Mouse (Mus musculus): ENCODE results near the gene Ppp2r2d. TPM values are rescaled to one million over a fixed set of nuclear protein-coding genes. Genes with fewer than 3 reads are reported as not detected.

Ppp2r2d gene
- polyA plus RNA-seq, 1 experiment from 2014 or later: 22.7 TPM

DNA sequence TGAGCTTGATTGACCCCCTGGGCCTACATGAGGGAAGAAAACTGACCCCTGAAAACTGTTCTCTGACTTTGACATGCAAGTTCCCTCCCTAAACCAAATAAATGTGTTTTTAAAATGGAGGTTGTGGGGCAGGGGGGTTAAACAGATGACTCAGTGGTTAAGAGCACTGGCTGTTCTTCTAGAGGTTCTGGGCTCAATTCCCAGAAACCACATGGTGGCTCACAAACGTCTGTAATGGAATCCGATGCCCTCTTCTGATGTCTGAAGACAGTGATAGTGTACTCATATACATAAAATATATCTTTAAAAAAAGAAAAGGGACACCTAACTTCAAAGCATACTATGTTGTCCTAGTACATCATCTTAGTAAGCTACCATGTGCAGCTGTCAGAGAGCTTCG, 29.2 kb downstream of the Ppp2r2d start:
- ATAC-seq (replicated peaks; ENCODE audit: extremely low read depth, insufficient read depth, low FRiP score): no peak
- H3K9ac ChIP-seq (ENCODE audit: low read length): no peak overlapping the region
- WGBS: 59% methylated on average over 3 of the region's 3 CpGs

DNA sequence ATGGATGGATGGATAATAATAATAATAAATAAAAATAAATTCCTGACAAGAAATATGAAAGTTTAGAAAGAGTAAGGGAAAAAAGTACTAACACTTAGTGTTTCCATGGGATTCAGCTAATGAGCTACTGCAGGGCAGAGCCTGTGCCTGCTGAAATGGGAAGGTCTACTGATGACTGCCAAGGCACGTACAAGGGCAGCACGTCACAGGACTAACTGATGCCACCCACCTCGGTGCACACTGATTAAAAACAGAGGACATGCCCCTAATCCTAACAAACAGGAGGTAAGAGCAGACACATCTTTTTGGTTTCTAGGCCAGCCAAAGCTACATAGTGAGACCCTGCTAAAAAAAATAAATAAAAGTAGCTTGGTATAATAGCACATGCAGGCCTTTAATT, 37.8 kb downstream of the Ppp2r2d start:
- Histone ChIP-seq H3K27ac (ENCODE audit: low read length) (no peak overlapping the region), H3K9ac (ENCODE audit: low read length) (no peak overlapping the region), H3K27me3 (ENCODE audit: control insufficient read depth, insufficient read depth, low read length) (no peaks in the 10 kb centered on the region), H3K4me2 (ENCODE audit: low read depth, low read length) (no peak overlapping the region), H3K4me1 (ENCODE audit: control insufficient read depth, insufficient read depth, low read length) (no peaks in the 10 kb centered on the region), H3K4me3 (ENCODE audit: low read length) (no peak overlapping the region), H3K9me3 (replicated peaks; ENCODE audit: control insufficient read depth, low read length) (no peaks in the 10 kb centered on the region), H3K36me3 (ENCODE audit: control insufficient read depth, insufficient read depth) (peaks cover 29% of the 10 kb centered on the region)
- WGBS: 90% methylated on average over 3 of the region's 3 CpGs
- no peak for ATAC-seq (replicated peaks; ENCODE audit: extremely low read depth, insufficient read depth, low FRiP score)

More for the DNA sequence above, 29.2 kb downstream of the Ppp2r2d start:
- Histone ChIP-seq H3K36me3 (ENCODE audit: control insufficient read depth, insufficient read depth) (peaks cover 48% of the 10 kb centered on the region), H3K27ac (ENCODE audit: low read length) (no peak overlapping the region), H3K4me3 (ENCODE audit: low read length) (no peak overlapping the region), H3K27me3 (ENCODE audit: control insufficient read depth, insufficient read depth, low read length) (no peaks in the 10 kb centered on the region), H3K4me2 (ENCODE audit: low read depth, low read length) (no peak overlapping the region), H3K9me3 (replicated peaks; ENCODE audit: control insufficient read depth, low read length) (no peaks in the 10 kb centered on the region), H3K4me1 (ENCODE audit: control insufficient read depth, insufficient read depth, low read length) (no peaks in the 10 kb centered on the region)

DNA sequence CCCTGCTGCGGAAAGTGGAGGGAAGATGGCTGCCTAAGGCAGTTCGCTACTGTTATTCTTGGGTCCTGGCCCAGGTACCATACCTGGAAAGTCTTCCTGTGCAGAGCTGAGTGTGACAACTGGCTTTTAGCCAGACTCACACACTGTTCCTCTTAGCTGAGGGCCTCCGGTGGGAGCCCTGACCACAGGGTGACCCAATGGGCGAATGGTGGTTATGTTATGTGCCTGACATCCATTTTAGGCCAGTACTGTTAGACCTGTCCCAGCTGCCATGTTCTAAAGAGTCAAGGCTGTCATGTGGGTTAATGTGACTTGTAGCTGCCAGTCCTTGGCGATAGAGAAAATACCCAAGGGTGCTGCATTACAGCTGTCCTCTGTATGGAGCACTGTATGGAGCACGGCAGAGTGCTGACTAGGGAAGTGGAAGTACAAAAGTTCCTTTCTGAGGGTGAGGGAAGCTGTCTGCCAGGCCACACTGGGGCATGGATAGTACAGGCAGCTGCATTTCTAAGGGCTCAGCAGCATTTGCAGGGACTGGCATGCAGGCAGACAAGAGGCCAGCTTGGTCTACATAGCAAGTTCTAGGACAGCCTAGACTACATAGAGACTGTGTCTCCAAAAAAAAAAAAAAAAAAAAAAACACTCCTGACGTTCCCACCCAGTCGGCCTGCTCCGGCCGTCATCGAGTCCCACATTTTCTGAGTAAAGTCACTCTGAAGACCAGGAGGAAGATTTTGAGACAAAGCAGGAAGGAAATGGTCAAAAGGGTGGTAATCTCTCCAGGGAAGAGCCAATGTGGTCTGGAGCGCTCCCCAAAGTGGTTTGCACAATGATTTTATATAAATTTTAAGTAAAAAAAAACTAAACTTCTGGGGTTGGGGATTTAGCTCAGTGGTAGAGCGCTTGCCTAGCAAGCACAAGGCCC, 39.7 kb downstream of the Ppp2r2d start:
- Histone ChIP-seq H3K4me1 (ENCODE audit: control insufficient read depth, insufficient read depth, low read length) (no peaks in the 10 kb centered on the region), H3K9ac (ENCODE audit: low read length) (no peak overlapping the region), H3K27me3 (ENCODE audit: control insufficient read depth, insufficient read depth, low read length) (no peaks in the 10 kb centered on the region), H3K4me3 (ENCODE audit: low read length) (no peak overlapping the region), H3K36me3 (ENCODE audit: control insufficient read depth, insufficient read depth) (peaks cover 23% of the 10 kb centered on the region), H3K9me3 (replicated peaks; ENCODE audit: control insufficient read depth, low read length) (no peaks in the 10 kb centered on the region), H3K4me2 (ENCODE audit: low read depth, low read length) (no peak overlapping the region), H3K27ac (ENCODE audit: low read length) (no peak overlapping the region)
- ATAC-seq (replicated peaks; ENCODE audit: extremely low read depth, insufficient read depth, low FRiP score): no peak
- WGBS: 77% methylated on average over 13 of the region's 13 CpGs

DNA sequence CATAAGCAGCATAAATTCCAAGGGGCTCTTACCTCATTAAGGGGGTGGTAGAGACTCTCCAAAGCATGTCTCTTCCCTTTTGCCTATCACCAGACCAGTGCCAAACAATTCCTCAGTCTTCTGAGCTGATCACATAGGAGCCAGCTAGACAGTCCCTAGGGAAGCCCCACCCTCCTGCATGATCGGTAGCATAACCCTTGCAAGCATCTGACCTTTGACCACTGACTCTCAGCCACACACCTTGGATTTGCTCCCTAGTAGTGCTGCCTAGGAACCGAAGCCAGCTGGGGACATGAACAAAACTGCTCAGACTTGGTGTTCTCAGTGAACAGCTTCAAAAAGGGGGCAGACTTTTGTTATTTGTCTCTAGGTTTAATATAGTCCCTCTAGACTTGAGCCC, 52.2 kb downstream of the Ppp2r2d start:
- Histone ChIP-seq H3K9me3 (replicated peaks; ENCODE audit: control insufficient read depth, low read length) (no peaks in the 10 kb centered on the region), H3K4me2 (ENCODE audit: low read depth, low read length) (no peak overlapping the region), H3K9ac (ENCODE audit: low read length) (no peak overlapping the region), H3K36me3 (ENCODE audit: control insufficient read depth, insufficient read depth) (peaks cover 29% of the 10 kb centered on the region), H3K27me3 (ENCODE audit: control insufficient read depth, insufficient read depth, low read length) (no peaks in the 10 kb centered on the region), H3K4me1 (ENCODE audit: control insufficient read depth, insufficient read depth, low read length) (0 out of 2 replicates have a peak, but pooled peaks cover under 1% of the 10 kb centered on the region), H3K4me3 (ENCODE audit: low read length) (no peak overlapping the region), H3K27ac (ENCODE audit: low read length) (no peak overlapping the region)
- no peak for ATAC-seq (replicated peaks; ENCODE audit: extremely low read depth, insufficient read depth, low FRiP score)
- 58% methylated on average over 2 of the region's 2 CpGs for WGBS

DNA sequence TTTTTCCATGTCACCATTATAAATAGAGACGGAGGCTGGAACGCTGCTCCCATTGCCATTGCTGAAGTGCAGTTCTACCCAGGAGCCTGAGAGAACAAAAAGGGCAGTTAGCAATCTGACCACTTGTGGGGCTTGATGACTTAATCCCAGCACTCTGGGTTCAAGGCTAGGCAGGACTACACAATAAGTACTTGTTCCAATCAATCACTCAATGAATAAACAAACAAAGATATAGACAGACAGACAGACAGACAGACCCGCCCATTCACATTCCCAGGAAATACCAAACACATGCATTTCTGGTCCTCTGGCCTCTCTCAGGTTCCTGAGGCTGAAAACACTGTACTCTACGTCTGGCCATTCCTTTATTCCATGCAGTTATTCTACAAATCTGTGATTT, 52.9 kb downstream of the Ppp2r2d start:
- H3K9ac ChIP-seq (ENCODE audit: low read length): no peak overlapping the region
- no peak overlapping the region for H3K27ac ChIP-seq (ENCODE audit: low read length)
- H3K4me3 ChIP-seq (ENCODE audit: low read length): no peak overlapping the region
- H3K4me1 ChIP-seq (ENCODE audit: control insufficient read depth, insufficient read depth, low read length): peaks cover 4% of the 10 kb centered on the region; the same call in 1 of the 2 replicates
- H3K4me2 ChIP-seq (ENCODE audit: low read depth, low read length): no peak overlapping the region
- H3K27me3 ChIP-seq (ENCODE audit: control insufficient read depth, insufficient read depth, low read length): no peaks in the 10 kb centered on the region
- peaks cover 24% of the 10 kb centered on the region for H3K36me3 ChIP-seq (ENCODE audit: control insufficient read depth, insufficient read depth)
- WGBS: 78% methylated on average over 4 of the region's 4 CpGs
- H3K9me3 ChIP-seq (replicated peaks; ENCODE audit: control insufficient read depth, low read length): no peaks in the 10 kb centered on the region
- ATAC-seq (replicated peaks; ENCODE audit: extremely low read depth, insufficient read depth, low FRiP score): no peak

DNA sequence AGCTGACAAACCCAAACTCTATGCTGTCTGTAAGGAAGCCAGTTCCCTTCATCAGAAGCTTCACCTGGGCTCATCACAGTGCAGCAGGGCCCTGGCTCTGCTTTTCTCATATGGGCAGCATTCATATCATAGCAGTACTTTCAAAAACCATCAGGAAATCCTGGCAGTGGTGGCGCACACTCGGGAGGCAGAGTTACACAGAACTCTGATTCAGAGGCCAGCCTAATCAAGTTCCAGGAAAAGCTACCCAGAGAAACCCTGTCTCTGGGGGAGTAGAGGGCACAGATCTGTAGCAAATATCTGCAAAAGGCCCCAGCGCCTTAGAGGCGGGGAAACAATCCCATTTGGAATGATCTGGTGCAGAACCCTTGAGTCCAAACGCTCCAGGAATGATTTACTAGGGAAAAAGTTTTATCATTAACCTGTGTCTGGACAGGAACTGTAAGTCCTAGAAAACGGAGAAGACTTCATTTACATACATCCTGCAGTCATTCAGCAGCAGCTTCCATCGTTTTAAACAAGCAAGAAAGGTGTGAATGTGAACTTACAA, 58.1 kb downstream of the Ppp2r2d start:
- 0 out of 2 replicates have a peak overlapping the region, but pooled peaks have one; percentile 20 for H3K9ac ChIP-seq (ENCODE audit: low read length)
- H3K9me3 ChIP-seq (replicated peaks; ENCODE audit: control insufficient read depth, low read length): no peaks in the 10 kb centered on the region
- 53% methylated on average over 7 of the region's 7 CpGs for WGBS

DNA sequence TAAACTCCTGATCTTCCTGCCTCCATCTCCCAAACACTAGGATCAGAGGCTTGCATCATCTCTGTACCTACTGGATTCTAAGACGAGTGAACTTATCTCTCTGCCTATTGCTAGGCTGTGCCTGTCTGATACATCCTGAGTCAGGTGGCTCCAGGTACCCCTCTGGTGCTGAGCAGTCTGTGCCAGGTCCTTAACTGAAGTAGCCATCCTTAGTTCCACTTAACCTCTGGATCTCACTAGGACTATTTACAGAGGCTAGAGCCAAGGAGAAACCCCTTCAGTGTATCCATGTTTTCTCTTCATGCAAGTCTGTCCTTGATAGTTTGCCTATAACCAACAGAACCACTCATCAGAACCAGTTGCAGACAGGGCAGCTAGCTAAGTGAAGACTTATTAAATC, 60.6 kb downstream of the Ppp2r2d start:
- WGBS: 40% methylated on average over 1 of the region's 1 CpGs
- Histone ChIP-seq H3K27me3 (ENCODE audit: control insufficient read depth, insufficient read depth, low read length) (no peaks in the 10 kb centered on the region), H3K4me1 (ENCODE audit: control insufficient read depth, insufficient read depth, low read length) (peaks cover 34% of the 10 kb centered on the region), H3K4me2 (ENCODE audit: low read depth, low read length) (peak overlapping the region; percentile 82), H3K36me3 (ENCODE audit: control insufficient read depth, insufficient read depth) (no peaks in the 10 kb centered on the region), H3K9me3 (replicated peaks; ENCODE audit: control insufficient read depth, low read length) (no peaks in the 10 kb centered on the region), H3K27ac (ENCODE audit: low read length) (peak overlapping the region; percentile 77), H3K4me3 (ENCODE audit: low read length) (peak overlapping the region; percentile 46), H3K9ac (ENCODE audit: low read length) (peak overlapping the region; percentile 63)
- no peak for ATAC-seq (replicated peaks; ENCODE audit: extremely low read depth, insufficient read depth, low FRiP score)

More for the DNA sequence above, 58.1 kb downstream of the Ppp2r2d start:
- Histone ChIP-seq H3K36me3 (ENCODE audit: control insufficient read depth, insufficient read depth) (no peaks in the 10 kb centered on the region; the same call in 1 of the 2 replicates), H3K4me3 (ENCODE audit: low read length) (no peak overlapping the region), H3K27me3 (ENCODE audit: control insufficient read depth, insufficient read depth, low read length) (no peaks in the 10 kb centered on the region), H3K4me1 (ENCODE audit: control insufficient read depth, insufficient read depth, low read length) (peaks cover 25% of the 10 kb centered on the region), H3K27ac (ENCODE audit: low read length) (no peak overlapping the region), H3K4me2 (ENCODE audit: low read depth, low read length) (no peak overlapping the region)
- ATAC-seq (replicated peaks; ENCODE audit: extremely low read depth, insufficient read depth, low FRiP score): no peak

DNA sequence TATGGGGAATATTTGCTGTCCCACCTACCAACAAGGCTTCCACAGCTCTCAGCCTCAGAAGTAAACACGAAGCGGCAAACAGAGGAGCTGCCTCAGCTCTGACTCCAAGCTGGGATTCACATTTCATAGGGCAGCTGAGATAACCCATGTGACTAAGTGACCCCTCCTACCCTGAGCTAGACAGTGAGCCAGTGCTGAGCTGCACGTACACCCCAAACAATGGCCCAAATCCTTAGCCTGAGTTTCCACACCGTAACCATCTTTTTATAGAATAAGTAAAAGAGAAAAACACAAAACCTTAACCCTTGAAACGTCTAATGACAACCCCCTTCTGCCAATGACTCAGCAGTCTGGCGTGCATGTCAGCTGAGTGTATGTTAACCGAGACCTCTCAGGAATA, 61.2 kb downstream of the Ppp2r2d start:
- Histone ChIP-seq H3K4me3 (ENCODE audit: low read length) (peak overlapping the region; percentile 46), H3K4me2 (ENCODE audit: low read depth, low read length) (peak overlapping the region; percentile 82), H3K9me3 (replicated peaks; ENCODE audit: control insufficient read depth, low read length) (no peaks in the 10 kb centered on the region), H3K27me3 (ENCODE audit: control insufficient read depth, insufficient read depth, low read length) (no peaks in the 10 kb centered on the region), H3K27ac (ENCODE audit: low read length) (peak overlapping the region; percentile 77), H3K36me3 (ENCODE audit: control insufficient read depth, insufficient read depth) (no peaks in the 10 kb centered on the region), H3K4me1 (ENCODE audit: control insufficient read depth, insufficient read depth, low read length) (peaks cover 34% of the 10 kb centered on the region), H3K9ac (ENCODE audit: low read length) (peak overlapping the region; percentile 92)
- peak; percentile 56 for ATAC-seq (replicated peaks; ENCODE audit: extremely low read depth, insufficient read depth, low FRiP score)
- WGBS: 4% methylated on average over 7 of the region's 7 CpGs

DNA sequence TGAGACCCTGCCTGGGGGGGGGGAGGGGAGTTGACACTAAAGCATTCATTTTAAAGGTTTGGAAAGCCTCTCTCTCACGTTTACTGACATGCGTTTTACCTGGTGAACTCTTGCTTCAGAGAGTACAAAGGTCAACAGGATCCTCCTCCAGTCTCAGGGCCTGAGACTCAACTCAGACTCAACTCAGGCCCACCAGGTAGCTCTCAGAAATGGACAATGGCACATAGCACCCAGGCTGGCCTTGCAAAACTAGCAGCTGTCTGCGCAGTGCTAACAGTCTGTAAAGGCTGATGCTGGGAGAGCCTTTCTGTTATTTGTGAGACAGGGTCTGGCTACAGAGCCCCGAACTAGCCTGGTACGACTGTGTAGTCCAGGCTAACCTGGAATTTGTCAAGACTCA, 62.1 kb downstream of the Ppp2r2d start:
- 53% methylated on average over 5 of the region's 5 CpGs for WGBS
- Histone ChIP-seq H3K4me1 (ENCODE audit: control insufficient read depth, insufficient read depth, low read length) (peaks cover 34% of the 10 kb centered on the region), H3K4me2 (ENCODE audit: low read depth, low read length) (peak overlapping the region; percentile 82), H3K27me3 (ENCODE audit: control insufficient read depth, insufficient read depth, low read length) (no peaks in the 10 kb centered on the region), H3K4me3 (ENCODE audit: low read length) (peak overlapping the region; percentile 93), H3K9ac (ENCODE audit: low read length) (peak overlapping the region; percentile 92), H3K36me3 (ENCODE audit: control insufficient read depth, insufficient read depth) (no peaks in the 10 kb centered on the region), H3K9me3 (replicated peaks; ENCODE audit: control insufficient read depth, low read length) (no peaks in the 10 kb centered on the region), H3K27ac (ENCODE audit: low read length) (peak overlapping the region; percentile 86)
- ATAC-seq (replicated peaks; ENCODE audit: extremely low read depth, insufficient read depth, low FRiP score): no peak
